Mouse (Mus musculus) MEL (cell line): ENCODE results near the gene Trim14. TPM values are rescaled to one million over a fixed set of nuclear protein-coding genes. Genes with fewer than 3 reads are reported as not detected.

ENCODE experiments used
- DNase-seq: peaks from one replicate; pipeline ENCODE4 v3.0.0; 2011; ENCODE audit warnings: low read depth, low spot score
- H3K27ac ChIP-seq: 2 replicates; pipeline ENCODE4 v1.5.1; 2012; ENCODE audit warnings: low read depth, mild to moderate bottlenecking, control low read depth, low read length, moderate library complexity; ENCODE audit not compliant: control insufficient read depth
- H3K27me3 ChIP-seq, 2 experiments: fragments of 150-350 bp in 1 of 2; sonication (generic) in 1 of 2; 2 replicates each; pipeline ENCODE4 v1.6.1; 2012; ENCODE audit warnings: low read length in 2 of 2, mild to moderate bottlenecking in 2 of 2, improper control_type of control experiment in 1 of 2, moderate library complexity in 1 of 2; ENCODE audit not compliant: insufficient read depth in 2 of 2, control insufficient read depth in 1 of 2
- H3K36me3 ChIP-seq, 2 experiments: 2 replicates each; pipeline ENCODE4 v1.6.1; 2012 to 2014; ENCODE audit warnings: low read length in 2 of 2, improper control_type of control experiment in 1 of 2, inconsistent platforms in 1 of 2, mild to moderate bottlenecking in 1 of 2; ENCODE audit not compliant: insufficient read depth in 2 of 2, control insufficient read depth in 1 of 2
- H3K4me1 ChIP-seq, 2 experiments: fragments of 150-350 bp in 1 of 2; sonication (generic) in 1 of 2; 2 replicates each; pipeline ENCODE4 v1.6.1; 2012; ENCODE audit warnings: low read length in 2 of 2, improper control_type of control experiment in 1 of 2, mild to moderate bottlenecking in 1 of 2; ENCODE audit not compliant: insufficient read depth in 2 of 2, control insufficient read depth in 1 of 2
- H3K4me3 ChIP-seq, 2 experiments: fragments of 150-350 bp in 1 of 2; sonication (generic) in 1 of 2; 2 replicates each; pipeline ENCODE4 v1.5.1; 2012; ENCODE audit warnings: low read depth in 2 of 2, low read length in 2 of 2, mild to moderate bottlenecking in 2 of 2, moderate library complexity in 2 of 2, control low read depth in 1 of 2, improper control_type of control experiment in 1 of 2; ENCODE audit not compliant: control insufficient read depth in 1 of 2, insufficient read depth in 1 of 2
- H3K79me2 ChIP-seq: 2 replicates; pipeline ENCODE4 v1.6.1; 2012; ENCODE audit warnings: mild to moderate bottlenecking, low read length, moderate library complexity; ENCODE audit not compliant: control insufficient read depth, poor library complexity, insufficient read depth
- H3K9ac ChIP-seq: 2 replicates; pipeline ENCODE4 v1.6.1; 2012; ENCODE audit warnings: low read depth, mild to moderate bottlenecking, control low read depth, low read length, moderate library complexity; ENCODE audit not compliant: control insufficient read depth, poor library complexity, severe bottlenecking
- H3K9me3 ChIP-seq: fragments of 150-350 bp; sonication (generic); replicated peaks from 2 replicates; pipeline ENCODE4 v1.6.1; 2012; ENCODE audit warnings: mild to moderate bottlenecking, low read length, improper control_type of control experiment, moderate library complexity; ENCODE audit not compliant: insufficient read depth
- BHLHE40 ChIP-seq: IDR thresholded peaks from 2 replicates; pipeline ENCODE4 v1.6.1; 2012; ENCODE audit warnings: low read depth, mild to moderate bottlenecking, inconsistent platforms, low read length, improper control_type of control experiment, borderline replicate concordance
- CHD1 ChIP-seq: IDR thresholded peaks from 2 replicates; pipeline ENCODE4 v1.6.1; 2012; ENCODE audit warnings: low read depth, mild to moderate bottlenecking, inconsistent platforms, low read length, improper control_type of control experiment
- EP300 ChIP-seq, 2 experiments: IDR thresholded peaks; 2 replicates each; pipeline ENCODE4 v1.6.1; 2011; ENCODE audit warnings: improper control_type of control experiment in 2 of 2, low read length in 2 of 2, low read depth in 1 of 2, mild to moderate bottlenecking in 1 of 2
- ETS1 ChIP-seq: IDR thresholded peaks from 2 replicates; pipeline ENCODE4 v1.6.1; 2012; ENCODE audit warnings: low read depth, mild to moderate bottlenecking, inconsistent platforms, low read length, improper control_type of control experiment, moderate library complexity
- GABPA ChIP-seq: IDR thresholded peaks from 2 replicates; pipeline ENCODE4 v1.6.1; 2012; ENCODE audit warnings: low read depth, mild to moderate bottlenecking, inconsistent platforms, low read length, improper control_type of control experiment, moderate library complexity
- GATA1 ChIP-seq: IDR thresholded peaks from 2 replicates; pipeline ENCODE4 v1.6.1; 2011; ENCODE audit warnings: low read depth, low read length, improper control_type of control experiment
- MAX ChIP-seq: IDR thresholded peaks from 2 replicates; pipeline ENCODE4 v1.6.1; 2011; ENCODE audit warnings: low read length, improper control_type of control experiment
- MXI1 ChIP-seq: IDR thresholded peaks from 2 replicates; pipeline ENCODE4 v1.6.1; 2011; ENCODE audit warnings: mild to moderate bottlenecking, low read depth, low read length, improper control_type of control experiment
- MYB ChIP-seq: IDR thresholded peaks from 2 replicates; pipeline ENCODE4 v1.6.1; 2011; ENCODE audit warnings: mild to moderate bottlenecking, low read depth, low read length, improper control_type of control experiment
- MYC ChIP-seq: IDR thresholded peaks from 2 replicates; pipeline ENCODE4 v1.6.1; 2011; ENCODE audit warnings: low read depth, mild to moderate bottlenecking, low read length, improper control_type of control experiment, moderate library complexity
- TBP ChIP-seq: IDR thresholded peaks from 2 replicates; pipeline ENCODE4 v1.8.0; 2011; ENCODE audit warnings: low read depth, low read length, improper control_type of control experiment
- TCF12 ChIP-seq: IDR thresholded peaks from 2 replicates; pipeline ENCODE4 v1.6.1; 2014; ENCODE audit warnings: low read depth, mild to moderate bottlenecking, inconsistent platforms, low read length, improper control_type of control experiment, moderate library complexity
- UBTF ChIP-seq: IDR thresholded peaks from 2 replicates; pipeline ENCODE4 v1.6.1; 2012; ENCODE audit warnings: low read depth, mild to moderate bottlenecking, inconsistent platforms, low read length, improper control_type of control experiment, moderate library complexity, borderline replicate concordance; ENCODE audit not compliant: insufficient read depth
- ZNF384 ChIP-seq: IDR thresholded peaks from 2 replicates; pipeline ENCODE4 v1.6.1; 2012; ENCODE audit warnings: low read depth, mild to moderate bottlenecking, inconsistent platforms, low read length, improper control_type of control experiment
- polyA plus RNA-seq, 2 experiments: library from polyadenylated mRNA; stranded (reverse) in 1 of 2; unstranded in 1 of 2; fragments of >175 nt in 1 of 2; fragments of >200 nt in 1 of 2; gene quantifications; 2 replicates each; pipeline versions ENCODE4 v1.2.1 to v1.2.4; 2012; ENCODE audit warnings: low replicate concordance in 2 of 2, low read depth in 1 of 2; ENCODE audit not compliant: insufficient read length in 2 of 2, insufficient read depth in 1 of 2, missing spikeins in 1 of 2
- total RNA-seq: library from RNA; depleted of rRNA; stranded (reverse); fragments of 300-350 nt; gene quantifications from 2 replicates; pipeline ENCODE4 v1.2.3, GENCODE M21; 2012

Gene Trim14
- total and polyA plus RNA-seq, 3 experiments: 1.1 to 5.1 TPM; not detected in 1

DNA sequence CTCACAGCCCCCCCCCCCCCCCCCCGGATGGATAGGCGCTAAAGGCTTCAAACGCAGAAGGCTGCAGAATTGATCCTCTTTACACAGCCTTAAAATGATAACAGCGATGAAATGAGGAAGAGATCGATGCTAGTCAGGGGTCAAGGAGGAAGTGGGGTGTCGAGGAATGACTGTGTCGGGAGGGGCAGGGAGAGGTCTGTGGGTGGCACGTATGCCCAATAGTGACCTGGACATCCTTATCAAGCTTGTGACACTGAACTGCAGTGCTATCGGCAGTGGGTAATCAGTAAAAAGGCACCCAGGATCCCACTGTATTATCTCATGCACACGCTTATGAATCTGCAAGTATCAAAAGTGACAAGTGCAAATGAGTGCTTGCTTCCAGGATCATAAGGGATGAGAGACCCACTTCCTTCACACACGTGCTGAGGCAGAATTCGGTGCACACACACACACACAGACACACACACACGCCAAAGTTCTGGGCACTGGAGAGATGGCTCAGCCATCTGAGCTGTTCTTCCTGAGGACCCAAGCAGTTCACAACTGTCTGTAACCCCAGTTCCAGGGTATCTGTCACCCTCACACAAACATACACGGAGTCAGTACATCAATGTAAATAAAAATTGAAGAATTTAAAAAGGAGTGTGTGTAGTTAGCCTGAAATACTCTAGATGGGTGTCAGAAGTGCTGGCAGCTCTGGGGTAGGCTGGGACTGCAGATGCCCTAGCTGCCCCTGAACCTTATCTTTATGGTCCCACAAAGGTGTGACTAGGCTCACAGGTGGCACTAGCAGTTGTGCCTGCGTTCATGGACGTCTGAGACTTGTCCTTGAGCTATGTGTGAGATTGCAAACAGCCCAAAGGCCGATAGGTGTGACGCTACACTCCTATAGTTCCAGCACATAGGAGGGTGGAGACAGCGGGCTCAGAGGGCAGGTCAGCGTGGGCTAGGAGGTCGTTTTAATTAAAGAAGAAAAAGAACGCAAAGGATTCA, 23.0 kb upstream of the Trim14 start:
- Histone ChIP-seq H3K27me3 (no peaks in the 10 kb centered on the region), H3K36me3 (peaks cover 0 to 26% of the 10 kb centered on the region in 2 experiments; a peak in 2 of 4 replicates), H3K4me1 (peaks cover 16 to 50% of the 10 kb centered on the region in 2 experiments), H3K27ac (peak overlapping the region; percentile 31), H3K9me3 (no peaks in the 10 kb centered on the region), H3K9ac (peak overlapping the region; percentile 5), H3K4me3 (peak overlapping the region in 1 of 2 experiments; percentile 2; a peak in 2 of 4 replicates), H3K79me2 (no peaks in the 10 kb centered on the region)
- TF ChIP-seq TCF12 (0 out of 2 replicates have a peak, but pooled peaks have one; percentile 32), MYC (0 out of 2 replicates have a peak, but pooled peaks have one; percentile 35), MXI1 (no peak; the same call in 1 of the 2 replicates), BHLHE40 (peak; percentile 77), MYB (peak; percentile 19; the same call in 1 of the 2 replicates), EP300 (IDR thresholded peaks at IDR 0.05; ENCODE audit: low read depth in 1 of 2, low read length in 2 of 2) (peak; percentile 42 to 61; a peak in 3 of 4 replicates), ETS1 (no peak), MAX (peak; percentile 63; the same call in 1 of the 2 replicates), ZNF384 (no peak), GATA1 (peak; percentile 82)
- peak; percentile 49 for DNase-seq

- H3K9me3 ChIP-seq: no peaks in the 10 kb centered on the region
- H3K27ac ChIP-seq: no peak overlapping the region
- H3K79me2 ChIP-seq: no peaks in the 10 kb centered on the region
- H3K4me3 ChIP-seq: no peak overlapping the region
- TF ChIP-seq TBP: no peak
- no peak for TF ChIP-seq UBTF
- TF ChIP-seq CHD1: no peak
- no peak for TF ChIP-seq GABPA
- H3K9ac ChIP-seq: no peak overlapping the region
- H3K27me3 ChIP-seq: no peaks in the 10 kb centered on the region
- no peak for DNase-seq
- peaks cover 0 to 23% of the 10 kb centered on the region in 2 experiments; a peak in 2 of 4 replicates for H3K36me3 ChIP-seq
- H3K4me1 ChIP-seq: peaks cover 23 to 45% of the 10 kb centered on the region in 2 experiments
Measured at GRCm38 (mm10) chr4:46556933-46557332, 21.0 kb upstream of the Trim14 start.
